Mouse (Mus musculus): ENCODE measurements around the gene Ccnt1. TPM values are rescaled to one million over a fixed set of nuclear protein-coding genes. Genes with fewer than 3 reads are reported as not detected.
"Not testable (repeated sequence)": the region's sequence is repeated elsewhere in the genome, so short reads cannot be mapped to it uniquely, and the experiment has no call there.

Ccnt1 gene
- total RNA-seq, 2 experiments from 2014 or later, result 31.3 to 35.4 TPM

- no peak for DNase-seq (ENCODE audit: low spot score in 2 of 2)
These were observed 29.4 kb upstream of the Ccnt1 start for GRCm38 (mm10) chr15:98600036-98600709.

GRCm38 (mm10) chr15:98596609-98597008 is 25.9 kb upstream of the Ccnt1 start:
- no peak for DNase-seq (ENCODE audit: low spot score in 2 of 2)

DNA sequence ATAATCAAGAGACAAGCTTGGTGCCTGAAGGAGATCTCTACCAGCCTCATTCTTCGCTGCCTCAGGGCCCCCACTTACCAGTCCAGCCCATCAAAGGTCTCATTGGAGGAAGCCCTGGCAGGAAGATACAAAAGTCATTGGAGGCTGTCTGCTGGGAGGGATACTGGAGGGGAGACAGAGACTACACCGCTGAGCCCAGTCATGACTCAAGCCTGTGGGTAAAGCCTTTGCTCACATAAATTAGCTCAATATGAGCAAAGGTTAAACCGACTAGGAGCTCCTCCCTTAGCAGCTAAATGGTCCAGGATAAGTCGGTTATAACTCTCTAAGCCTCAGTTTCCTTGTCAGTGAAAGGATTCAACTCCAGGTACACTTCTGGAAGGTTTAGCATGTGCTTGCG is 24.3 kb upstream of the Ccnt1 start:
- no peak for DNase-seq (ENCODE audit: low spot score in 2 of 2)

DNA sequence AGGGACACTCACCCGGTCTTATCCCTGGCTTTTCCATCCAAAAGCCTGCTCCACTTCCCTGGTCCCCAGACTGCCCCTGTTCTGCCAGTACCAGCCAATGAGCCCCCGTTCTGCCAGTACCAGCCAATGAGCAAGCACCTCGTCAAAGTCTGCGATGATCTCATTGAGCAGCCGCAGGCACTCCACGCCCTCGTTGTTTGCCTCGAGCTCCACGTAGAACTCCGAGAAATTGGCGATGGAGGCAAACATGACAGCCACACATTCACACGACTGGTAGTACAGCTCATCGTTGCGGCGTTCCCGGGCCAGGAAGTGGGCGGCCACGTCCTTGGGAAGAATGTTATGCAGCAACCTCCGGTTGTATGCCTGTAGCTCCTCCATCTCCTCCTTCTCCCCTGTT is 23.5 kb upstream of the Ccnt1 start:
- no peak for DNase-seq (ENCODE audit: low spot score in 2 of 2)

GRCm38 (mm10) chr15:98591396-98591795 is 20.7 kb upstream of the Ccnt1 start:
- no peak for DNase-seq (ENCODE audit: low spot score in 2 of 2)

DNA sequence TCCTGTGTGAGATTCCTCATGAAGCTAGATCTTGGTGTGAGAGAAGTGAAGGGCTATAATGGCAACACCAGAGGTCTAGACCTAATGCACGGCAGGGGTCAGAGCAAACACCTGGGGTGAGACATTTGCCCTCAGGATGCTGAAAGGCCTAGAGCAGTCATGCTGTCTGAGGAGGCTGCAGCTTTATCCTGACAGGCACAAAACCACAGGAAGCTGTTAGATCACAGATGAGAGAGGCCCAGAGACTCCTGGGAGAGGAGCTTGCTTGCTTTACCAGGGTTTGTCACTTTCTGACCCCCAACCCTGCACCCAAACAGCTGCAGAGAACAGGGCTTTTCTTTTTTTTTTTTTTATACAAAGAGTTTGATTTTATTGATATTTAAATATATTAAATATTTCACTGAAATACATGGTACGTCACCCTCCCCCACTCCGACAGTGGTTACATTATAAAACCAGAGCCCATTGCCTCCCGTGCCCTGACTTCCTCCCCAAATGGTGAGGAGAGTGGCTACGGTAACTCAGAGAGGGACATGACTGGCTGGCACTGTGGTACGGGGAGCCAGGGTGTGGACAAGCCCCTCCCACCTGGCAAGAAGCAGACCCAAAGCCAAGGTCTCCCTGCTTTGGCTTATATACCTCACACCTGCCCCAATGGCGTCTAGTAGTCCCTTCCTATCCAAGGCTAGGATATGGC is 19.1 kb upstream of the Ccnt1 start:
- DNase-seq (ENCODE audit: low spot score in 2 of 2), result no peak

DNA sequence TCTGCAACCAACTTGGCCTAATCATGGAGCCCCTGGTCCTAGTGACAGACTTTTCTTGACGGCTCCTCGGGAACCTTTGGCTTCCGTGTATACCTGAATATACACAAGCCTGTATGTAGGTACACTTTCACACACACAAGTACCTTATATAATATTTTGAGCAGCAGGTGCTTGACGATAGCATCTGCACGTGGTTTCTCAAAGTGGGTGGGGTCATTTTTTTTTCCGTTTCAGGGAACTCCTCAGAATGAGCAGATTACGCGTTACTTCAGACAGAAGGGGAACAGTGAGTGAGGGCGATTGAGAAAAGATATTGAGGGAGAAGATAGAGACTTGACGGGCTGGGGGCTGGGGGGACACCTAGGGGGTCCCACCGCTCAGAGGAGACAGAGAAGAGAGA is 17.0 kb upstream of the Ccnt1 start:
- DNase-seq (ENCODE audit: low spot score in 2 of 2), result no peak

GRCm38 (mm10) chr15:98586141-98586540 is 15.4 kb upstream of the Ccnt1 start:
- DNase-seq (ENCODE audit: low spot score in 2 of 2), result not testable (repeated sequence)

DNA sequence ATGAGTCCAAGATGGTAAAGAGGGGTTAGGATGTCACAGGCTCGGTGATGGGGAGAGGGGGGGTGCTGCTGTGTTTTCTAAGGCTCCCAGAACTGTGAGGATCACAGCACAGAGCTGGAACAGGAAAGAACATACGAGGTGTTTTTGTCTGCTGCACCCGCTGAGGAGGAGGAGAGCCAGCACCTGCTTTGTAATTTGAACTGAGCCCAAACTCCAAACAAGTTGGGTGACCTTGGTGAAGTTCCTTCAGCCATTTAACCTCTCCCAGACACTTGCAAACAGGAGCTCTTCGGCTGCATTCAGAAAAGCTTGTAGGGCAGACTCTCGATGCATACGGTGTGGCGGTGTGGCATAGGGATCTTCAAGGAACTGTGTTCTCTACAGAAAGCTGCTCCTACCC is 14.7 kb upstream of the Ccnt1 start:
- no peak for DNase-seq (ENCODE audit: low spot score in 2 of 2)

- DNase-seq (ENCODE audit: low spot score in 2 of 2), result no peak
These were observed 12.3 kb upstream of the Ccnt1 start for GRCm38 (mm10) chr15:98582996-98583395.

GRCm38 (mm10) chr15:98582410-98582809 is 11.7 kb upstream of the Ccnt1 start:
- DNase-seq (ENCODE audit: low spot score in 2 of 2), result no peak

DNA sequence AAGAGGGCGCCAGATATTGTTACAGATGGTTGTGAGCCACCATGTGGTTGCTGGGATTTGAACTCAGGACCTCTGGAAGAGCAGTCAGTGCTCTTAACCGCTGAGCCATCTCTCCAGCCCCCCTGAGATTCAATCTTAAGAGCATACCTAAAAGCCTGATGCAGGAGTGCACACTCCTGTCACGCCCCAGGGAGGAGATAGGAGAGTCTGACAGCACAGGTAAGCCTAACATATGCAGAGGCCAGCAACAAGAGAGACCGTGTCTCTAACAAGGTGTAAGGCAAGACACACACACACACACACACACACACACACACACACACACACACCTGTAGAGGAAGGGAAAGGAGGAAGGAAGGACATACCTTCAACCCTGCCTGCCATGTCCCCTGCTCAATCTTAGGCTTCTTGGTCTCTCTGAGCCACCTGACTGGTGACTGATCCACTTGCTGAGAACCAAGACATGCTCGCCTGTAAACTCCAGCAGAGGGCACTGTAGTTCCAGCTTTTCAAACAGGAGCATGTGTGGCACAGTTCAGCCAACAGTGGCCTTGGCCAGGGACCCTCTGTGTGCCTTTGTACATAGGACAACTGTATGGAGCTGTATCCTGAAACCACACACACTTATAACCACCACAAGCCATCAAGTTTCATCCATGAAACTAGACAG is 9.2 kb upstream of the Ccnt1 start:
- peak in 1 of 2 experiments; percentile 71 for DNase-seq (ENCODE audit: low spot score in 2 of 2)

DNA sequence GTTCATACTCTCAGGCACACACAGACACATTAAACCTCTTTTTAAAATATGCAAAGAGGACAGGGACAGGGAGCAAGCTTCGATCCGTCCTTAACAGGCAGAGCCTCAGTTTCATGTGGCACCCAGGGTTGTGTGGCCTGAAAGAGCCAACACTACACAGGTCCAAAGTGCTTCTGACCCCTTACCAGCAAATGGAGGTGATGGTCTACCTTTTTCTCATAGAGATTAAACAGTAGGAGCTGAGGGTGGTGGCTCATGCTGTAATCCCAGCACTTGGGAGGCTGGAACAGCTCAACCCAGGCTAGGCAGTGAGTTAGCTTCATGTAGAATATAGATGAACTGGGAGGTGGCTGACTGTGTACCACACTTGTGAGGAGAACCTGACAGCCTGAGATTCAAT is 8.6 kb upstream of the Ccnt1 start:
- no peak for DNase-seq (ENCODE audit: low spot score in 2 of 2)

GRCm38 (mm10) chr15:98573293-98573692 is 2.6 kb upstream of the Ccnt1 start:
- no peak for DNase-seq (ENCODE audit: low spot score in 2 of 2)

DNA sequence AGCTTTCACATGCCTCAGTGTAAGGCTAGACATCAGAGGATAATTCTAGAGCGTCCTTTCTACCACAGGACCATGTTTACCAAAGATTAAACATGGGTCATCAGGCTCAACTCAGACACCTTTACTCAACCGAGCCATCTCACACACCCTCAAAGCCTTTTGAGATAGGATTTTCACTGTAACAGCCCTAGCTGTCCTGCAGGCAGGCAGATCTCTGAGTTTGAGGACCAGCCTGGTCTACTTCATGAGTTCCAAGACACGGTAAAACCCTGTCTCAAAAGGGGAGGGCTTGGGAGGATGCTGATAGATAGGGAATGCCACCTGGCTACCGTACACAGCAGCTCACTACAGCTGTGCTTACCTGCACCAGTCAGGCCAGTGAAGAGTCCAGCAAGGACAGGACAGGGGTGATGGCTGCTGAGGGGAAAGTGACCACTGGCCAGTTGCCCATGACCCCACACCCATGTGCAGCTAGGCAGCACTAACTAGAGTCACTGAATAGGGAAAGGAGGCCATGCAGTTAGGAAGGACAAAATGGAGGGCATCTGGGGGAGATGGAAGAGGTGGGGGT is 843 bp downstream of the Ccnt1 start:
- DNase-seq (ENCODE audit: low spot score in 2 of 2), result no peak

DNA sequence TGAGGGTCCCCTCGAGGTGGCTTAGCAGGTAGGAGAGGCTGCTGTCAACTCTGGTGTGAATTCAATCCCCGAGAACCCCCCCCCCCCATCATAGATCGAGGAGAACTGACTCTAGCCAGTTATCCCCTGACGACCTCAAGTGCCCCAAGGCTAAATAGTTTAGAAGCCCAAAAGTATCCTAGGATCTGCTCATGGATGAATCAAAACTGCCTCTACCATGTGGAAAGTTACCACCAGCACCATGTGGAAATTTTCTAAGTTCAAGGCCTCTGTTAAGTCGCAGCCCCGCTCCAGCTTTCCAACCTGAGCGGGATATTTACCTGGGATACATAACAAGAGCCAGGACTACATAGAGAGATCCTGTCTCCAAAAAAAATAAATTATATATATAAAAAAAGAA is 1.5 kb downstream of the Ccnt1 start:
- DNase-seq (ENCODE audit: low spot score in 2 of 2), result no peak

- no peak for DNase-seq (ENCODE audit: low spot score in 2 of 2)
These were observed 2.3 kb downstream of the Ccnt1 start for GRCm38 (mm10) chr15:98568256-98569033.

GRCm38 (mm10) chr15:98567278-98568134 is 3.2 kb downstream of the Ccnt1 start:
- peak; percentile 98 to 99 for DNase-seq (ENCODE audit: low spot score in 2 of 2)

- no peak for DNase-seq (ENCODE audit: low spot score in 2 of 2)
These were observed 3.8 kb downstream of the Ccnt1 start for GRCm38 (mm10) chr15:98566973-98567277.

GRCm38 (mm10) chr15:98557186-98557585 is 13.5 kb downstream of the Ccnt1 start:
- no peak for DNase-seq (ENCODE audit: low spot score in 2 of 2)

Data from gastrocnemius, postnatal 4 days (tissue).